8 mouse cellular contexts compared by ENCODE assay signal in the genomic region with DNA sequence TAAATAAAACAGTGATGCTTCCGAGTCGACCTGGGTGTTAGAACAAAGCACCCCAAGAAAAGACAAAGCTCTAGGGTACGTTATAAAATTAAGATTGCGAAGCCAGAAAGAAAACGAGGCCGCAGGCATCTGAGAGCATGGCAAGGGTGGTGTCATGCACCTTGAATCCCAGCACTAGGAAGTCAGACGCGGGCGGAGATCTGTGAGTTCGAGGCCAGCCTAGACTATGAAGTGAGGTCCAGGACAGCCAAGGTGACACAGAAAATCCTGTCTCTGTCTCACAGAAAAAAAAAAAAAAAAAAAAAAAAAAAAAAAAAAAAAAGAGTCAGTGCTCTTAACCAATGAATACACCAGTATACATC. TPM values are rescaled to one million over a fixed set of nuclear protein-coding genes. Genes with fewer than 3 reads are reported as not detected.
DNase-seq lines count a peak whose midpoint lies in the region; ATAC-seq and TF ChIP-seq lines count a peak whose summit lies in the region.

No protein-coding gene starts in this region.

- H3K79me2 ChIP-seq in macrophage (ENCODE audit: inconsistent target) = peaks cover 43% of the 10 kb centered on the region

- H3K27me3 ChIP-seq in heart, embryonic 15.5 days = no peaks in the 10 kb centered on the region
- H3K27me3 ChIP-seq in E14TG2a.4 (ENCODE audit: insufficient read depth, low read length) = no peaks in the 10 kb centered on the region
- no peaks in the 10 kb centered on the region for H3K27me3 ChIP-seq in embryonic facial prominence, embryonic 10.5 days (replicated peaks; ENCODE audit: low read depth, poor library complexity, severe bottlenecking)
- H3K27me3 ChIP-seq in hindbrain, embryonic 14.5 days (ENCODE audit: control insufficient read depth, insufficient read depth, low read length) = no peaks in the 10 kb centered on the region
- no peaks in the 10 kb centered on the region for H3K27me3 ChIP-seq in stomach, postnatal 0 days (ENCODE audit: control insufficient read depth, insufficient read depth, low read length)

- no peak for DNase-seq in heart, adult 18-20 months
- no peak for DNase-seq in embryonic facial prominence, embryonic 10.5 days (ENCODE audit: low spot score)
- no peak for DNase-seq in hindbrain, embryonic 14.5 days (ENCODE audit: low spot score)
- DNase-seq in stomach, postnatal 0 days (ENCODE audit: low spot score) = no peak
- no peak for DNase-seq in layer of hippocampus, adult 9-11 months

- peak overlapping the region; percentile 58 for H3K4me2 ChIP-seq in heart, embryonic 15.5 days
- peak overlapping the region; percentile 47 for H3K4me2 ChIP-seq in hindbrain, embryonic 14.5 days (replicated peaks)
- peak overlapping the region; percentile 53 for H3K4me2 ChIP-seq in stomach, postnatal 0 days (replicated peaks; ENCODE audit: low read depth)

- H3K4me1 ChIP-seq in heart, embryonic 15.5 days (replicated peaks) = peaks cover 20% of the 10 kb centered on the region
- H3K4me1 ChIP-seq in E14TG2a.4 (replicated peaks; ENCODE audit: low read depth, low read length) = peaks cover 36% of the 10 kb centered on the region
- peaks cover 18% of the 10 kb centered on the region for H3K4me1 ChIP-seq in embryonic facial prominence, embryonic 10.5 days
- H3K4me1 ChIP-seq in hindbrain, embryonic 14.5 days (replicated peaks; ENCODE audit: control insufficient read depth, insufficient read depth, low read length) = peaks cover 21% of the 10 kb centered on the region
- peaks cover 5% of the 10 kb centered on the region for H3K4me1 ChIP-seq in stomach, postnatal 0 days (replicated peaks; ENCODE audit: control insufficient read depth, insufficient read depth)

- no peak for TF ChIP-seq EP300 in stomach, postnatal 0 days (optimal IDR thresholded peaks at IDR 0.05)

- H3K4me3 ChIP-seq in heart, embryonic 15.5 days = peak overlapping the region; percentile 99
- peak overlapping the region; percentile 75 for H3K4me3 ChIP-seq in E14TG2a.4 (replicated peaks; ENCODE audit: low read length)
- H3K4me3 ChIP-seq in embryonic facial prominence, embryonic 10.5 days = peak overlapping the region; percentile 94
- H3K4me3 ChIP-seq in hindbrain, embryonic 14.5 days (replicated peaks; ENCODE audit: low read length) = peak overlapping the region; percentile 85
- H3K4me3 ChIP-seq in macrophage (ENCODE audit: inconsistent target) = peak overlapping the region; percentile 84
- peak overlapping the region; percentile 90 for H3K4me3 ChIP-seq in stomach, postnatal 0 days (ENCODE audit: low read depth, low read length)

- ATAC-seq in heart, embryonic 15.5 days (replicated peaks; ENCODE audit: insufficient number of reproducible peaks, insufficient read depth, low FRiP score, low read depth) = no peak
- no peak for ATAC-seq in hindbrain, embryonic 14.5 days (ENCODE audit: low FRiP score)
- ATAC-seq in stomach, postnatal 0 days (ENCODE audit: low FRiP score, low TSS enrichment) = no peak

- WGBS in heart, embryonic 15.5 days = 10% methylated on average over 10 of the region's 10 CpGs
- WGBS in embryonic facial prominence, embryonic 10.5 days = 12% methylated on average over 10 of the region's 10 CpGs
- WGBS in hindbrain, embryonic 14.5 days = 18% methylated on average over 10 of the region's 10 CpGs
- WGBS in macrophage (ENCODE audit: missing documents) = 7% methylated on average over 10 of the region's 10 CpGs
- WGBS in stomach, postnatal 0 days = 3% methylated on average over 10 of the region's 10 CpGs

- H3K36me3 ChIP-seq in heart, embryonic 15.5 days = no peaks in the 10 kb centered on the region
- H3K36me3 ChIP-seq in E14TG2a.4 (ENCODE audit: insufficient read depth, low read length) (peaks cover 29% of the 10 kb centered on the region), macrophage (ENCODE audit: inconsistent target) (no peaks in the 10 kb centered on the region)
- peaks cover 19% of the 10 kb centered on the region for H3K36me3 ChIP-seq in embryonic facial prominence, embryonic 10.5 days (replicated peaks)
- peaks cover 8% of the 10 kb centered on the region; the same call in 1 of the 2 replicates for H3K36me3 ChIP-seq in hindbrain, embryonic 14.5 days (replicated peaks; ENCODE audit: control insufficient read depth, insufficient read depth)
- no peaks in the 10 kb centered on the region for H3K36me3 ChIP-seq in stomach, postnatal 0 days (ENCODE audit: control insufficient read depth, insufficient read depth, low read length)

- 0 out of 2 replicates have a peak overlapping the region, but pooled peaks have one; percentile 20 for H3K9ac ChIP-seq in heart, embryonic 15.5 days
- peak overlapping the region; percentile 44; the same call in 1 of the 2 replicates for H3K9ac ChIP-seq in hindbrain, embryonic 14.5 days
- peak overlapping the region; percentile 39 for H3K9ac ChIP-seq in stomach, postnatal 0 days (ENCODE audit: low read length)

- no peaks in the 10 kb centered on the region for H3K9me3 ChIP-seq in heart, embryonic 15.5 days (replicated peaks)
- no peaks in the 10 kb centered on the region for H3K9me3 ChIP-seq in E14TG2a.4 (ENCODE audit: low read length)
- H3K9me3 ChIP-seq in embryonic facial prominence, embryonic 10.5 days = no peaks in the 10 kb centered on the region
- H3K9me3 ChIP-seq in hindbrain, embryonic 14.5 days (ENCODE audit: control insufficient read depth, low read length) = 0 out of 2 replicates have a peak, but pooled peaks cover 4% of the 10 kb centered on the region
- no peaks in the 10 kb centered on the region for H3K9me3 ChIP-seq in stomach, postnatal 0 days (ENCODE audit: control insufficient read depth, low read length)

- H3K27ac ChIP-seq in heart, embryonic 15.5 days = no peak overlapping the region
- peak overlapping the region; percentile 93 for H3K27ac ChIP-seq in embryonic facial prominence, embryonic 10.5 days (replicated peaks)
- no peak overlapping the region for H3K27ac ChIP-seq in hindbrain, embryonic 14.5 days
- H3K27ac ChIP-seq in macrophage = 0 out of 2 replicates have a peak overlapping the region, but pooled peaks have one; percentile 17
- no peak overlapping the region for H3K27ac ChIP-seq in stomach, postnatal 0 days (replicated peaks)

- no peak for TF ChIP-seq CTCF in E14TG2a.4 (conservative IDR thresholded peaks at IDR 0.05; ENCODE audit: low read length)
- no peak for TF ChIP-seq CTCF in stomach, postnatal 0 days (IDR thresholded peaks at IDR 0.05; ENCODE audit: low read depth)

RNA-seq across cellular contexts. Expression of a gene that starts 0.6 kb away (rescaled TPM):
- 11.3 and 12.7 TPM in 2 replicates for polyA plus RNA-seq in heart, embryonic 15.5 days (2015; fragmentation: Nextera tagmentation; extraction: Ambion mirVana)
- 10 to 100 TPM; 45.6 to 47.9 TPM for total RNA-seq in heart, adult 18-20 months (2021)
- polyA plus RNA-seq in embryonic facial prominence, embryonic 10.5 days (2016; fragmentation: Nextera tagmentation; extraction: Ambion mirVana) = 19.7 and 20.6 TPM in 2 replicates
- 15.5 and 17.2 TPM in 2 replicates for polyA plus RNA-seq in hindbrain, embryonic 14.5 days (2014; fragmentation: Nextera tagmentation; extraction: Ambion mirVana)
- 10 to 100 TPM in 18 of 26 experiments, 1 to 10 TPM in 8; 3.8 to 21.0 (median 13.9) TPM for total RNA-seq in macrophage (2018; cell fraction: chromatin; rRNA removed)
- total RNA-seq in macrophage (2018; cell fraction: cytosol; rRNA removed) = 10 to 100 TPM; 18.3 to 36.4 (median 30.8) TPM
- total RNA-seq in macrophage (2018; cell fraction: nucleus; rRNA removed) = 10 to 100 TPM in 23 of 26 experiments, 1 to 10 TPM in 3; 7.7 to 31.7 (median 17.1) TPM
- polyA plus RNA-seq in macrophage (2018) = 21.8 to 30.4 TPM (median 26.0 TPM) in 3 replicates
- 7.1 and 8.0 TPM in 2 replicates for polyA plus RNA-seq in stomach, postnatal 0 days (2015; fragmentation: Nextera tagmentation; extraction: Ambion mirVana)

RNA-seq across cellular contexts. Expression of a gene that starts 20.1 kb away (rescaled TPM):
- polyA plus RNA-seq in heart, embryonic 15.5 days (2015; fragmentation: Nextera tagmentation; extraction: Ambion mirVana) = 134 and 161 TPM in 2 replicates
- total RNA-seq in heart, adult 18-20 months (2021) = 100 to 1,000 TPM; 111 to 117 TPM
- 269 and 278 TPM in 2 replicates for polyA plus RNA-seq in embryonic facial prominence, embryonic 10.5 days (2016; fragmentation: Nextera tagmentation; extraction: Ambion mirVana)
- polyA plus RNA-seq in hindbrain, embryonic 14.5 days (2014; fragmentation: Nextera tagmentation; extraction: Ambion mirVana) = 163 and 179 TPM in 2 replicates
- 10 to 100 TPM; 21.1 to 84.8 (median 45.3) TPM for total RNA-seq in macrophage (2018; cell fraction: chromatin; rRNA removed)
- 100 to 1,000 TPM in 25 of 26 experiments, 10 to 100 TPM in 1; 97.3 to 147 (median 117) TPM for total RNA-seq in macrophage (2018; cell fraction: cytosol; rRNA removed)
- total RNA-seq in macrophage (2018; cell fraction: nucleus; rRNA removed) = 100 to 1,000 TPM in 3 of 26 experiments, 10 to 100 TPM in 23; 30.7 to 112 (median 57.5) TPM
- 101 to 165 TPM (median 143 TPM) in 3 replicates for polyA plus RNA-seq in macrophage (2018)
- polyA plus RNA-seq in stomach, postnatal 0 days (2015; fragmentation: Nextera tagmentation; extraction: Ambion mirVana) = 165 and 168 TPM in 2 replicates

RNA-seq across cellular contexts. Expression of a gene that starts 33.3 kb away (rescaled TPM):
- polyA plus RNA-seq in heart, embryonic 15.5 days (2015; fragmentation: Nextera tagmentation; extraction: Ambion mirVana) = 59.2 and 60.6 TPM in 2 replicates
- 10 to 100 TPM; 75.0 to 77.9 TPM for total RNA-seq in heart, adult 18-20 months (2021)
- polyA plus RNA-seq in embryonic facial prominence, embryonic 10.5 days (2016; fragmentation: Nextera tagmentation; extraction: Ambion mirVana) = 78.4 and 79.3 TPM in 2 replicates
- 50.0 and 53.5 TPM in 2 replicates for polyA plus RNA-seq in hindbrain, embryonic 14.5 days (2014; fragmentation: Nextera tagmentation; extraction: Ambion mirVana)
- 100 to 1,000 TPM in 23 of 26 experiments, 10 to 100 TPM in 3; 74.1 to 206 (median 137) TPM for total RNA-seq in macrophage (2018; cell fraction: chromatin; rRNA removed)
- 10 to 100 TPM; 55.2 to 71.0 (median 63.8) TPM for total RNA-seq in macrophage (2018; cell fraction: cytosol; rRNA removed)
- 100 to 1,000 TPM in 25 of 26 experiments, 10 to 100 TPM in 1; 95.8 to 344 (median 196) TPM for total RNA-seq in macrophage (2018; cell fraction: nucleus; rRNA removed)
- 54.3 to 77.0 TPM (median 59.3 TPM) in 3 replicates for polyA plus RNA-seq in macrophage (2018)
- 61.4 and 63.4 TPM in 2 replicates for polyA plus RNA-seq in stomach, postnatal 0 days (2015; fragmentation: Nextera tagmentation; extraction: Ambion mirVana)

RNA-seq across cellular contexts. Expression of a gene that starts 39.4 kb away (rescaled TPM):
- 0.37 and 3.8 TPM in 2 replicates for polyA plus RNA-seq in heart, embryonic 15.5 days (2015; fragmentation: Nextera tagmentation; extraction: Ambion mirVana)
- total RNA-seq in heart, adult 18-20 months (2021) = 1 to 10 TPM in 1 of 2 experiments, under 1 TPM in 1; 0.17 to 1.2 TPM
- not detected in 2 replicates for polyA plus RNA-seq in embryonic facial prominence, embryonic 10.5 days (2016; fragmentation: Nextera tagmentation; extraction: Ambion mirVana)
- polyA plus RNA-seq in hindbrain, embryonic 14.5 days (2014; fragmentation: Nextera tagmentation; extraction: Ambion mirVana) = not detected in 2 replicates
- not detected for total RNA-seq in macrophage (2018; cell fraction: chromatin; rRNA removed)
- not detected for total RNA-seq in macrophage (2018; cell fraction: cytosol; rRNA removed)
- total RNA-seq in macrophage (2018; cell fraction: nucleus; rRNA removed) = not detected
- polyA plus RNA-seq in macrophage (2018) = not detected in 3 replicates
- polyA plus RNA-seq in stomach, postnatal 0 days (2015; fragmentation: Nextera tagmentation; extraction: Ambion mirVana) = 0.08 and 0.11 TPM in 2 replicates

RNA-seq across cellular contexts. Expression of a gene that starts 44.1 kb away (rescaled TPM):
- polyA plus RNA-seq in heart, embryonic 15.5 days (2015; fragmentation: Nextera tagmentation; extraction: Ambion mirVana) = 23.9 and 33.3 TPM in 2 replicates
- 10 to 100 TPM; 10.8 to 11.5 TPM for total RNA-seq in heart, adult 18-20 months (2021)
- 78.0 and 81.3 TPM in 2 replicates for polyA plus RNA-seq in embryonic facial prominence, embryonic 10.5 days (2016; fragmentation: Nextera tagmentation; extraction: Ambion mirVana)
- 17.0 and 18.5 TPM in 2 replicates for polyA plus RNA-seq in hindbrain, embryonic 14.5 days (2014; fragmentation: Nextera tagmentation; extraction: Ambion mirVana)
- total RNA-seq in macrophage (2018; cell fraction: chromatin; rRNA removed) = 10 to 100 TPM; 15.0 to 36.8 (median 25.7) TPM
- total RNA-seq in macrophage (2018; cell fraction: cytosol; rRNA removed) = 10 to 100 TPM; 15.5 to 20.2 (median 18.4) TPM
- total RNA-seq in macrophage (2018; cell fraction: nucleus; rRNA removed) = 10 to 100 TPM; 17.9 to 44.2 (median 28.2) TPM
- 14.0 to 16.8 TPM (median 14.2 TPM) in 3 replicates for polyA plus RNA-seq in macrophage (2018)
- 20.2 and 21.5 TPM in 2 replicates for polyA plus RNA-seq in stomach, postnatal 0 days (2015; fragmentation: Nextera tagmentation; extraction: Ambion mirVana)

Comparison
In these comparisons a context has a peak if more than half of its experiments do, and no peak if none do; other contexts are left out.
1. H3K27ac ChIP-seq: peak in embryonic facial prominence, embryonic 10.5 days (single experiment) and macrophage (single experiment); none in heart, embryonic 15.5 days (single experiment), hindbrain, embryonic 14.5 days (single experiment) and stomach, postnatal 0 days (single experiment).
2. Peak in every context shown above with its lines, with median percentiles within 50 percentile points of each other: H3K4me2 ChIP-seq, H3K4me3 ChIP-seq and H3K9ac ChIP-seq.